Mouse (Mus musculus) layer of hippocampus, adult 6 months (tissue): ENCODE data around the gene Slc13a2. TPM values are rescaled to one million over a fixed set of nuclear protein-coding genes. Genes with fewer than 3 reads are reported as not detected.

ENCODE experiments used
- long read RNA-seq, 2 experiments: library from polyadenylated mRNA; unstranded; transcript quantifications; one replicate each; pipeline ENCODE4 v2.0.0; 2019 to 2020
- polyA plus RNA-seq: library from polyadenylated mRNA; unstranded; fragments of <200 nt; fragmentation: Nextera tagmentation; gene quantifications from 2 replicates; pipeline ENCODE4 v1.2.3, GENCODE M21; 2021

Slc13a2 gene
- 0.05 TPM in 1 of 2 replicates, not detected in the other for polyA plus RNA-seq
- long read RNA-seq, experiment 1: 0 reads
- long read RNA-seq, experiment 2: 0 reads

DNA sequence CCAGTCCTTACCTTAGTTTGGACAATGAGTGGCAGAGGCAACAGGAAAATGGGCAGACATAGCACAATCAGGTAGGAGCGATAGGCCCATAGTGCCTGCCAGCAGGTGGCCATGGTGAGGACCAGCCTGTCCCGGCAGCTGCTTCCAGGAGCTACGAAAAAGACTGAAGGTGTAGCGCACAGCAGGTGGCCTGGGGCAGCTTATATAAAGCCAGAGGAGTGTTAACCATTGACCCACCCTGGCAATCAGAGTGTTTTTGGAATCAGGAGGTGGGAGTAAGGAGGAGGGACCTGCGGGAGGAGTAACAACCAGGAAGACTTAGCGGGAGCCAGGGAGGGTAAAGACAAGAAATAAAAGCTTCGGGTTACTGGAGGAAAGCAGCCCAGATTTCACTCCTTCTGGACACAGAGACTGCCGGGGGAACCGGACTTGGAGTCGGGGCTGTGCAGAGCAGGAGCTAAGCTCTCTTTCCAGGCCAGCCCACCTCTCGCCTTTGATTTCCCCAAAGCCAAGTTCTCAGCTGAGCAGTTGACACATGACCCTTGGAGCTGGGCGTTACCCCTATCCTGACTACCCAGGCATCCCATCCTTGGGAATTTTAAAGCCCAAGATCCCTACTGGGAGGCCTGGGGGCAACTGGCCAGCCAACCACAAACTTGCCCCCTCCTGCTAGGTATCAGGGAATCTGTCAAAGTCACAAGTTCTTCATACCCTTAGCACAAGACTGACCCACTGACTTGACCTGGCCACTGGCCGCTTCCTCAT, at the start of gene Slc13a2:
Gene Slc13a2 (minus strand): TSS at position 163 of the 765 bp plus-strand sequence.

DNA sequence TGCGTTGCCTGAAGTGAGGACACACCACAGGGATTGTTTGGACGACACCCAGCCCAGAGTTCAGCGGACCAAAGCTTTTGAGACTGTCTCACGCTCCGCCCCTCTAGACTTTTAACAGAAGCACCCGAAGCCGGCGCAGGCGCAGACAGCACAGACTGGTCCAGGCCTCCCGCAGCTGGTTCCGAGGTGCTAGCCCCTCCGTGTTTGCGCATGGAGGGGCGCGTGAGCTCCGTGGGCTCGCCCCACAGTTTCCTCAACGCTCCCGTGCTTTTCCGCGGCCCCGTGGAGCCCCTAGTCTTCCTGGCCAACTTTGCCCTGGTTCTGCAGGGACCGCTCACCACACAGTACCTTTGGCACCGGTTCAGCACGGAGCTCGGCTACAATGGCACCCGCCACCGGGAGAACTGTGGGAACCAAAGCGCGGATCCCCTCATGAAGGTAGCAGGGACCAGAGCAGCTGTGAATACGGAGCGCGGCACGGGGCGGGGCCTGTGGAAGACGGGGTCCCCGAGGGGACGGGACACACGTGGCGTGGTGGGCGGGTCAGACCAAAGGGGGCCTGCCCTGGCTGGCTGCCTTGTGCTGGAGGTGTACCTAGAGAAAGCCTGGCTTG, 43.7 kb upstream of the Slc13a2 start, which contains the start of gene Slc46a1:
Gene Slc46a1 (plus strand): TSS at position 130 of the 613 bp plus-strand sequence.

DNA sequence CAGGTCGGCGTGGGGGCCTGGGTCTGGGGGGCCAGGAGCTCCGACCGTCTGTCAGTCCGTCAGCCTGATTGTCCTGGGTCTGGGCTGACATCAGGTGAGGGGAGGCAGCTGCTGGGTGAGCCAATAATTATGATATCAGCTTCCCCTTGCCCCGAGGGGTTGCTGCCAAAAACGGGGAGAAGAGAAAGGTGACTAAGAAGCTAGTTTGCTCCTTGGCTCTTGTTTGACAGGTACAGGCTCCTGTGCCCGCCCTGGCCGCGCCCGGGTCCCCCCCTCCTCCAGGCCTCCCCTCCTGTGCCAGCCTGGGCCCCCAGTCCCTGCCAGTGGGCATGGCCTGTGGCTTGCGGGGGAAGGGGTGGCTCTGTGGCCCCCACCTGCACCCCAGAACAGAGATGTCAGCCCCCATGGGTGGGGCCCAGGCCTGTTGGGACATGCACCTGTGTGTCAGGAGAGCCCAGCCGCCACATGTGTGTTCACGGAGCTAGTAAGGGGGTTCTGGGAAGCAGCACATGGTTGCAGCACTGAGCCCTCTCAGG, 35.4 kb downstream of the Slc13a2 start, which contains the start of gene Foxn1:
Gene Foxn1 (minus strand): TSS at position 51 of the 536 bp plus-strand sequence.

Other genes with a start within 250 kb of the Slc13a2 start
- 1.4 and 2.0 TPM in 2 replicates for gene Nek8, start 245.5 kb downstream of the Slc13a2 start, polyA plus RNA-seq
- gene Tlcd1, start 245.5 kb downstream of the Slc13a2 start, polyA plus RNA-seq: 31.4 and 34.6 TPM in 2 replicates
- 1,474 and 1,588 TPM in 2 replicates for gene Rpl23a, start 238.6 kb downstream of the Slc13a2 start, polyA plus RNA-seq
- 18.8 and 20.1 TPM in 2 replicates for gene Rab34, start 233.8 kb downstream of the Slc13a2 start, polyA plus RNA-seq
- 4.6 and 5.2 TPM in 2 replicates for gene Proca1, start 228.8 kb downstream of the Slc13a2 start, polyA plus RNA-seq
- gene Sdf2, start 176.5 kb downstream of the Slc13a2 start, polyA plus RNA-seq: 144 and 168 TPM in 2 replicates
- gene Supt6, start 176.2 kb downstream of the Slc13a2 start, polyA plus RNA-seq: 16.4 and 17.8 TPM in 2 replicates
- gene 2610507B11Rik, start 160.5 kb downstream of the Slc13a2 start, polyA plus RNA-seq: 52.0 and 58.5 TPM in 2 replicates
- 0.56 and 0.58 TPM in 2 replicates for gene BC030499, start 131.4 kb downstream of the Slc13a2 start, polyA plus RNA-seq
- gene Spag5, start 120.7 kb downstream of the Slc13a2 start, polyA plus RNA-seq: 1.7 and 3.1 TPM in 2 replicates
- gene Aldoc, start 99.2 kb downstream of the Slc13a2 start, polyA plus RNA-seq: 1,621 and 1,706 TPM in 2 replicates
- 81.1 and 86.7 TPM in 2 replicates for gene Pigs, start 93.8 kb downstream of the Slc13a2 start, polyA plus RNA-seq
- gene Unc119, start 78.7 kb downstream of the Slc13a2 start, polyA plus RNA-seq: 7.4 and 9.1 TPM in 2 replicates
- gene Foxn1, start 35.7 kb downstream of the Slc13a2 start, polyA plus RNA-seq: not detected in 2 replicates
- gene Slc46a1, start 43.5 kb upstream of the Slc13a2 start, polyA plus RNA-seq: 19.4 and 22.6 TPM in 2 replicates
- 18.9 and 21.1 TPM in 2 replicates for gene Sarm1, start 75.5 kb upstream of the Slc13a2 start, polyA plus RNA-seq
- gene Vtn, start 76.9 kb upstream of the Slc13a2 start, polyA plus RNA-seq: 44.3 and 58.5 TPM in 2 replicates
- 5.8 and 6.2 TPM in 2 replicates for gene Sebox, start 81.2 kb upstream of the Slc13a2 start, polyA plus RNA-seq
- gene Tmem199, start 90.0 kb upstream of the Slc13a2 start, polyA plus RNA-seq: 63.3 and 66.5 TPM in 2 replicates
- 161 and 169 TPM in 2 replicates for gene Poldip2, start 90.0 kb upstream of the Slc13a2 start, polyA plus RNA-seq
- gene Tnfaip1, start 114.1 kb upstream of the Slc13a2 start, polyA plus RNA-seq: 20.6 and 20.8 TPM in 2 replicates
- gene Ift20, start 114.1 kb upstream of the Slc13a2 start, polyA plus RNA-seq: 137 and 139 TPM in 2 replicates
- 25.3 and 31.4 TPM in 2 replicates for gene Tmem97, start 128.6 kb upstream of the Slc13a2 start, polyA plus RNA-seq